Mouse (Mus musculus): Measurements from ENCODE around the gene Hrh1.

Gene Hrh1

GRCm38 (mm10) chr6:114406634-114407033, 8.9 kb downstream of the Hrh1 start:
- in situ Hi-C loops (cut with MseI, MboI), result no loop called here

- in situ Hi-C loops (cut with MseI, MboI), result no loop called here
These were observed 9.3 kb downstream of the Hrh1 start for GRCm38 (mm10) chr6:114407049-114407448.

- in situ Hi-C loops (cut with MseI, MboI), result no loop called here
These were observed 10.5 kb downstream of the Hrh1 start for GRCm38 (mm10) chr6:114408278-114408677.

GRCm38 (mm10) chr6:114411913-114412312, 14.2 kb downstream of the Hrh1 start:
- in situ Hi-C loops (cut with MseI, MboI), result no loop called here

- in situ Hi-C loops (cut with MseI, MboI), result no loop called here
These were observed 16.8 kb downstream of the Hrh1 start for GRCm38 (mm10) chr6:114414510-114414909.

- in situ Hi-C loops (cut with MseI, MboI), result no loop called here
These were observed 20.3 kb downstream of the Hrh1 start for GRCm38 (mm10) chr6:114418037-114418436.

- in situ Hi-C loops (cut with MseI, MboI), result no loop called here
These were observed 23.3 kb downstream of the Hrh1 start for GRCm38 (mm10) chr6:114421061-114421460.

GRCm38 (mm10) chr6:114423051-114423676, 25.4 kb downstream of the Hrh1 start:
- in situ Hi-C loops (cut with MseI, MboI), result no loop called here

- in situ Hi-C loops (cut with MseI, MboI), result no loop called here
These were observed 27.6 kb downstream of the Hrh1 start for GRCm38 (mm10) chr6:114425343-114425742.

- in situ Hi-C loops (cut with MseI, MboI), result no loop called here
These were observed 29.9 kb downstream of the Hrh1 start for GRCm38 (mm10) chr6:114427641-114428040.

- in situ Hi-C loops (cut with MseI, MboI), result no loop called here
These were observed 31.1 kb downstream of the Hrh1 start for GRCm38 (mm10) chr6:114428831-114429230.

GRCm38 (mm10) chr6:114432591-114432990, 34.9 kb downstream of the Hrh1 start:
- in situ Hi-C loops (cut with MseI, MboI), result no loop called here

GRCm38 (mm10) chr6:114434524-114434923, 36.8 kb downstream of the Hrh1 start:
- in situ Hi-C loops (cut with MseI, MboI), result no loop called here

GRCm38 (mm10) chr6:114440302-114440701, 42.6 kb downstream of the Hrh1 start:
- in situ Hi-C loops (cut with MseI, MboI), result no loop called here

- in situ Hi-C loops (cut with MseI, MboI), result no loop called here
These were observed 43.2 kb downstream of the Hrh1 start for GRCm38 (mm10) chr6:114440788-114441453.

GRCm38 (mm10) chr6:114444247-114444844, 46.6 kb downstream of the Hrh1 start:
- in situ Hi-C loops (cut with MseI, MboI), result no loop called here

GRCm38 (mm10) chr6:114444976-114445375, 47.2 kb downstream of the Hrh1 start:
- in situ Hi-C loops (cut with MseI, MboI), result no loop called here

GRCm38 (mm10) chr6:114448888-114449287, 51.2 kb downstream of the Hrh1 start:
- in situ Hi-C loops (cut with MseI, MboI), result no loop called here

- in situ Hi-C loops (cut with MseI, MboI), result loop anchor here in 1 of 2 experiments (10.0 to 25.0 kb wide), 2 partner anchors 110 to 368 kb away; no protein-coding TSS in a partner anchor
These were observed 57.5 kb downstream of the Hrh1 start for GRCm38 (mm10) chr6:114455267-114455666.

GRCm38 (mm10) chr6:114456255-114457042, 58.7 kb downstream of the Hrh1 start:
- in situ Hi-C loops (cut with MseI, MboI), result loop anchor here in 1 of 2 experiments (10.0 to 25.0 kb wide), 2 partner anchors 112 to 369 kb away; no protein-coding TSS in a partner anchor

- in situ Hi-C loops (cut with MseI, MboI), result loop anchor here in 1 of 2 experiments (10.0 to 25.0 kb wide), 2 partner anchors 112 to 370 kb away; no protein-coding TSS in a partner anchor
These were observed 59.6 kb downstream of the Hrh1 start for GRCm38 (mm10) chr6:114457299-114457698.

- in situ Hi-C loops (cut with MseI, MboI), result loop anchor here in 1 of 2 experiments (10.0 to 25.0 kb wide), 2 partner anchors 113 to 371 kb away; no protein-coding TSS in a partner anchor
These were observed 60.5 kb downstream of the Hrh1 start for GRCm38 (mm10) chr6:114458191-114458590.

Data from mouse trophoblast stem cell (cell line).